Mouse (Mus musculus) embryo, embryonic 9.5 days (tissue): ENCODE measurements at regions not wholly inside any gene's neighbourhood (a gene's known extent, or its start where the extent isn't known, plus 50 kb on each side); places are given as distances from the start of the nearest gene placed in this dataset.

Experiments
- DNase-seq: peaks from one replicate; pipeline ENCODE4 v3.0.0-alpha.2; 2017; ENCODE audit errors: extremely low spot score

- no peak for DNase-seq
Observed at GRCm38 (mm10) chr15:25135471-25136262, 277.9 kb downstream of the Basp1 start.

- no peak for DNase-seq
Observed at GRCm38 (mm10) chr15:25130096-25130495, 283.5 kb downstream of the Basp1 start.

GRCm38 (mm10) chr15:25129572-25129971 lies 284.0 kb downstream of the Basp1 start:
- no peak for DNase-seq

GRCm38 (mm10) chr15:25120441-25120840 lies 293.1 kb downstream of the Basp1 start:
- no peak for DNase-seq

GRCm38 (mm10) chr15:25117980-25118379 lies 295.6 kb downstream of the Basp1 start:
- DNase-seq, result peak; percentile 39

- no peak for DNase-seq
Observed at GRCm38 (mm10) chr15:25102727-25103126, 310.8 kb downstream of the Basp1 start.

GRCm38 (mm10) chr15:25093758-25094157 lies 319.8 kb downstream of the Basp1 start:
- DNase-seq, result peak; percentile 1

- DNase-seq, result no peak
Observed at GRCm38 (mm10) chr15:25069701-25070100, 343.9 kb downstream of the Basp1 start.

GRCm38 (mm10) chr15:25059347-25059746 lies 354.2 kb downstream of the Basp1 start:
- DNase-seq, result no peak

- DNase-seq, result peak; percentile 55
Observed at GRCm38 (mm10) chr15:25047875-25048274, 365.7 kb downstream of the Basp1 start.

- DNase-seq, result peak; percentile 15
Observed at GRCm38 (mm10) chr15:25046514-25047138, 366.9 kb downstream of the Basp1 start.

- DNase-seq, result no peak
Observed at GRCm38 (mm10) chr15:25036231-25036630, 377.3 kb downstream of the Basp1 start.

GRCm38 (mm10) chr15:25027865-25028264 lies 385.7 kb downstream of the Basp1 start:
- no peak for DNase-seq

- peak; percentile 20 for DNase-seq
Observed at GRCm38 (mm10) chr15:25026786-25027461, 386.6 kb downstream of the Basp1 start.

- no peak for DNase-seq
Observed at GRCm38 (mm10) chr15:25026351-25026750, 387.2 kb downstream of the Basp1 start.

- DNase-seq, result no peak
Observed at GRCm38 (mm10) chr15:25020916-25021315, 392.6 kb downstream of the Basp1 start.

GRCm38 (mm10) chr15:25019352-25019941 lies 394.1 kb downstream of the Basp1 start:
- DNase-seq, result no peak

GRCm38 (mm10) chr15:25018937-25019336 lies 394.6 kb downstream of the Basp1 start:
- DNase-seq, result no peak

- DNase-seq, result no peak
Observed at GRCm38 (mm10) chr15:25007720-25008119, 405.8 kb downstream of the Basp1 start.

GRCm38 (mm10) chr15:25000171-25000570 lies 413.4 kb downstream of the Basp1 start:
- DNase-seq, result no peak

GRCm38 (mm10) chr15:24993325-24993673 lies 420.3 kb downstream of the Basp1 start:
- DNase-seq, result no peak

- DNase-seq, result no peak
Observed at GRCm38 (mm10) chr15:24992665-24993324, 420.8 kb downstream of the Basp1 start.
